Mouse (Mus musculus): ENCODE measurements at regions not wholly inside any gene's neighbourhood (a gene's known extent, or its start where the extent isn't known, plus 50 kb on each side); places are given as distances from the start of the nearest gene placed in this dataset.

GRCm38 (mm10) chr10:21741575-21741974 lies 140.4 kb upstream of the Sgk1 start:
- Histone ChIP-seq H3K36me3 (replicated peaks) (no peaks in the 10 kb centered on the region), H3K27me3 (replicated peaks; ENCODE audit: low read depth, poor library complexity, severe bottlenecking) (no peaks in the 10 kb centered on the region), H3K9me3 (no peaks in the 10 kb centered on the region), H3K27ac (replicated peaks) (no peak overlapping the region), H3K4me3 (no peak overlapping the region), H3K4me1 (peaks cover 31% of the 10 kb centered on the region)
- 56% methylated on average over 8 of the region's 8 CpGs for WGBS
- DNase-seq (ENCODE audit: low spot score) = no peak

GRCm38 (mm10) chr10:21741976-21742745 lies 139.8 kb upstream of the Sgk1 start:
- H3K27ac ChIP-seq (replicated peaks) = no peak overlapping the region
- no peak for DNase-seq (ENCODE audit: low spot score)
- WGBS = 86% methylated on average over 23 of the region's 23 CpGs
- H3K4me1 ChIP-seq = peaks cover 36% of the 10 kb centered on the region
- no peaks in the 10 kb centered on the region for H3K27me3 ChIP-seq (replicated peaks; ENCODE audit: low read depth, poor library complexity, severe bottlenecking)
- H3K4me3 ChIP-seq = no peak overlapping the region
- H3K9me3 ChIP-seq = no peaks in the 10 kb centered on the region
- H3K36me3 ChIP-seq (replicated peaks) = no peaks in the 10 kb centered on the region

- no peak overlapping the region for H3K4me3 ChIP-seq
- DNase-seq (ENCODE audit: low spot score) = no peak
- peaks cover 39% of the 10 kb centered on the region for H3K4me1 ChIP-seq
- H3K27me3 ChIP-seq (replicated peaks; ENCODE audit: low read depth, poor library complexity, severe bottlenecking) = no peaks in the 10 kb centered on the region
- 83% methylated on average over 4 of the region's 4 CpGs for WGBS
- no peaks in the 10 kb centered on the region for H3K9me3 ChIP-seq
- H3K36me3 ChIP-seq (replicated peaks) = no peaks in the 10 kb centered on the region
- no peak overlapping the region for H3K27ac ChIP-seq (replicated peaks)
Observed at GRCm38 (mm10) chr10:21743396-21743795, 138.6 kb upstream of the Sgk1 start.

- no peaks in the 10 kb centered on the region for H3K36me3 ChIP-seq (replicated peaks)
- DNase-seq (ENCODE audit: low spot score) = no peak
- H3K9me3 ChIP-seq = no peaks in the 10 kb centered on the region
- no peaks in the 10 kb centered on the region for H3K27me3 ChIP-seq (replicated peaks; ENCODE audit: low read depth, poor library complexity, severe bottlenecking)
- H3K4me3 ChIP-seq = no peak overlapping the region
- WGBS = 53% methylated on average over 6 of the region's 6 CpGs
- H3K4me1 ChIP-seq = peaks cover 39% of the 10 kb centered on the region
- no peak overlapping the region for H3K27ac ChIP-seq (replicated peaks)
Observed at GRCm38 (mm10) chr10:21744341-21744955, 137.5 kb upstream of the Sgk1 start.

DNA sequence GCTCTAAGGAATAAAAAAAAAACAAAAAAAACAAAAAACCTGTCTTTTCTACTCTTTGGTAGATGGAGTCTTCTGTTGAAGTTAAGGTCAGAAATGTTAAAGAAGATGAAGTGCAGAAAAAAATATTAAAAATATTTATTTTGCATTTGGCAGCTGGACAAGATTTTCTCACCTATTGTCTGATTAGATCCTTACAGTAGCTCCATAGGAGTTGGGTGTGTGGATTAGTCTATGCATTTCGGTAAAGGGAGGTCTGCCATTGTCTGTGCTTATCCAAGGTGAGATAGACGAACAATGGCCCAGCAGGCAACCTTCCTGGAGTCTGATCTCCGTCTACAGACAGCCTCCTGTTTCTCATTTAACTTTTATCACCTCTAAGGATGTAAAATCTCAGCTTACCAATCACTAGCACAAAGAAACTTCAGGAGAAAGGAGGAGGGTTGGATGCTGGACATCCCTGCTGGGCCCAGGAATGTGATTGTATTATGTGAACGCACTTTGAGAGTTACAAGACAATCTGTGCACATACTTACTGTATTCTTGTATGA lies 136.0 kb upstream of the Sgk1 start:
- 22% methylated on average over 4 of the region's 4 CpGs for WGBS

DNA sequence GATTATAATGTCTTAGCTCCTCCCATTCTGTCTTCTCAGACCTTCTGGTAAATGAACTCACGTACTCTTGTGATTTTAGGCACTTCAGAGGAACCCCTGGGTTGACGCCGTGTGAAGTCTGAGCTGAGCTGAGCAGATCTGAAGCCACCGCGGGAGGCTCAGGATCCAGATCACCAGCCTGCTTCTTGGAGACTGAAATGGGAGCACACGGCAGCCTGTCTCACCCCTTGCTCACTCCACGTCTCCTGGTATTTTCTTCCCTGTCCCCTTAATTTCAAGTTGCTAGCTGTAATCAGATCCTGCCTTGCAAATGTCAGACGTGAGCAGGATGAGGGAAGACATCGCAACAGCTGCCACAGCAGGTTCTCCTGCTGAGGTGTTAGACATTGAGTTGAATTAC lies 135.3 kb upstream of the Sgk1 start:
- no peak overlapping the region for H3K27ac ChIP-seq (replicated peaks)
- peak; percentile 14 for DNase-seq (ENCODE audit: low spot score)
- H3K36me3 ChIP-seq (replicated peaks) = no peaks in the 10 kb centered on the region
- no peak overlapping the region for H3K4me3 ChIP-seq
- no peaks in the 10 kb centered on the region for H3K9me3 ChIP-seq
- H3K4me1 ChIP-seq = peaks cover 29% of the 10 kb centered on the region
- no peaks in the 10 kb centered on the region for H3K27me3 ChIP-seq (replicated peaks; ENCODE audit: low read depth, poor library complexity, severe bottlenecking)
- WGBS = 8% methylated on average over 9 of the region's 9 CpGs

More for the DNA sequence above, 136.0 kb upstream of the Sgk1 start:
- DNase-seq (ENCODE audit: low spot score) = no peak
- H3K9me3 ChIP-seq = no peaks in the 10 kb centered on the region
- H3K36me3 ChIP-seq (replicated peaks) = no peaks in the 10 kb centered on the region
- H3K4me3 ChIP-seq = no peak overlapping the region
- H3K27ac ChIP-seq (replicated peaks) = no peak overlapping the region; the same call in 1 of the 2 replicates
- peaks cover 33% of the 10 kb centered on the region for H3K4me1 ChIP-seq
- no peaks in the 10 kb centered on the region for H3K27me3 ChIP-seq (replicated peaks; ENCODE audit: low read depth, poor library complexity, severe bottlenecking)

DNA sequence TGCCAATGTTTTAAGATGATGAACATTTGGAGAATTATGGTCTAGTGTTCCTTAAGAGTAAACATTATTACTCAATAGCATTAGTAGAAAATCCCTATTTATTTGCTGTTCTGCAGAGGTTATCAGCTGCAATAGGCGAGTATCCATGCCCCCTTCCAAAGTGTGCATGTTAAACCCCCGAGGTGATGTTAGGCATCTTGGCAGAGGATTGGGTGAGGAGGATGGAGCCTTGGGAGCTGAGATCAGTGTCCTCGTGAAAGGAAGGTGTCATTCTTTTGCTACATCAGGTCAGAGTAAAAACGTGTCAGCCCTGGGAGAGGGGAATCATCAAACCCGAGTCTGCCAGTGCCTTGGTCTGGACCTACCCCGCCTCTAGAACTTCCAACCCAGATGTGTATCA lies 130.7 kb upstream of the Sgk1 start:
- no peaks in the 10 kb centered on the region for H3K9me3 ChIP-seq

DNA sequence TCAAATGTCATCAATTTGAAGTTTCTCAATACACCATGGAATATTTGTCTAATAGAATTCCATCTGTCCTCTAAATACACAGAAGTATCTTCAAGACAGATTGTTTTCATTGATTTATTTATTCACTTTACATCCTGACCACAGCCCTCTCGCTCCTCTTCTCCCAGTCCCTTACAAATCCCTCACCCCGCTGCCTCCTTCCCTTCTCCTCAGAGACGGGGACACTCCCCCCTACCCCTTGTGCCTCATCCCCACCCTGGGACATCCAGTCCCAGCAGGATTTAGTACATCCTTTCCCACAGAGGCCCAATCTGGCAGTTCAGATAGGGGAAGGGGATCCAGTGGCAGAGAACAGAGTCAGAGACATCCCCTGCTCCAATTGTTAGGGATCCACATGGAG lies 129.6 kb upstream of the Sgk1 start:
- Histone ChIP-seq H3K9me3 (no peaks in the 10 kb centered on the region), H3K4me3 (no peak overlapping the region), H3K4me1 (peaks cover 11% of the 10 kb centered on the region; the same call in 1 of the 2 replicates), H3K27ac (replicated peaks) (no peak overlapping the region), H3K36me3 (replicated peaks) (no peaks in the 10 kb centered on the region), H3K27me3 (replicated peaks; ENCODE audit: low read depth, poor library complexity, severe bottlenecking) (no peaks in the 10 kb centered on the region)
- 49% methylated on average over 3 of the region's 3 CpGs for WGBS
- DNase-seq (ENCODE audit: low spot score) = no peak

More for the DNA sequence above, 130.7 kb upstream of the Sgk1 start:
- H3K4me3 ChIP-seq = no peak overlapping the region
- DNase-seq (ENCODE audit: low spot score) = no peak
- H3K36me3 ChIP-seq (replicated peaks) = no peaks in the 10 kb centered on the region
- WGBS = 74% methylated on average over 6 of the region's 6 CpGs
- no peaks in the 10 kb centered on the region for H3K27me3 ChIP-seq (replicated peaks; ENCODE audit: low read depth, poor library complexity, severe bottlenecking)
- H3K27ac ChIP-seq (replicated peaks) = no peak overlapping the region
- H3K4me1 ChIP-seq = peaks cover 21% of the 10 kb centered on the region

- Histone ChIP-seq H3K36me3 (replicated peaks) (no peaks in the 10 kb centered on the region), H3K4me1 (peaks cover 11% of the 10 kb centered on the region; the same call in 1 of the 2 replicates), H3K9me3 (no peaks in the 10 kb centered on the region), H3K27ac (replicated peaks) (no peak overlapping the region), H3K27me3 (replicated peaks; ENCODE audit: low read depth, poor library complexity, severe bottlenecking) (no peaks in the 10 kb centered on the region), H3K4me3 (no peak overlapping the region)
- DNase-seq (ENCODE audit: low spot score) = no peak
- 61% methylated on average over 12 of the region's 12 CpGs for WGBS
Observed at GRCm38 (mm10) chr10:21754763-21755548, 127.0 kb upstream of the Sgk1 start.

DNA sequence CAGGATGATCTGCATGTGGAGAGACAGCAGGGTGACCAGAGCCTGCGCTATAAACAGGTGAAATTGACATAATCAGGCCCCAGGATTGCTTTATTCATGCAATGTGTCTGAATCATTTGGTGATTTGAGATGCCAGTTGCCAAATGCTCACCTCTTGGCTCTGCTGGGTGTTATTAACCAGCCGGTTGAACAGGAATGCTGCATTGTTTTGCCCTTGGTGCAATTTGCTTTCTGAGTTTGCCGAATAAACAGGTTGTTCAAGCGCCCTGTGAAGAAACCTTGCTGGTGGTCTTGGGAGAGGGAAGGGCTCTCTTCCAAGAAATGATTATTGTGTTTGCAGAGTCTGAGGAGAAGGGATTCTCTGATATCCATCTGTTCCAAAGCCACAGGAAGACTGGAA lies 126.3 kb upstream of the Sgk1 start:
- WGBS = 87% methylated on average over 4 of the region's 4 CpGs
- no peaks in the 10 kb centered on the region for H3K9me3 ChIP-seq
- H3K4me1 ChIP-seq = peaks cover 11% of the 10 kb centered on the region; the same call in 1 of the 2 replicates
- DNase-seq (ENCODE audit: low spot score) = no peak
- H3K27me3 ChIP-seq (replicated peaks; ENCODE audit: low read depth, poor library complexity, severe bottlenecking) = no peaks in the 10 kb centered on the region
- H3K4me3 ChIP-seq = no peak overlapping the region
- H3K36me3 ChIP-seq (replicated peaks) = no peaks in the 10 kb centered on the region
- H3K27ac ChIP-seq (replicated peaks) = no peak overlapping the region

DNA sequence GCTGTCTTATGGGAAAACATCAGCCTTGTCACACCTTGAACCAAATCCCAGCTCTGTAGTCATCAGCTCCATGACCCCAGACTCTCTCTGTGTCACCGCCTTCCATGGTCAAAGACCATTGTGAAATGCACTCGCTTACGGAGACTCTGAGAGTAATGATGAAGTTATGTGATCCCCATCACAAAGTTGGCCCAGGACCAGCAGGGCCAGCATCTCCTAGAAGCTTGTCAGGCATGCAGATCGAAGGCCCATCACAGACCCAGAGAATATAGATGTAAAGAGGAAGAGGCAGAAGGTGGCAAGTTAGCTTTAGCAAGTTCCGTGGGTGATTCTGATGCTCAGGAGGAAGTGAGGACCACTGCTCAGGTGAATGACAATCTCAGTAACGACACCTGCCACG lies 125.2 kb upstream of the Sgk1 start:
- Histone ChIP-seq H3K9me3 (no peaks in the 10 kb centered on the region), H3K36me3 (replicated peaks) (no peaks in the 10 kb centered on the region), H3K4me1 (peaks cover 11% of the 10 kb centered on the region; the same call in 1 of the 2 replicates), H3K27me3 (replicated peaks; ENCODE audit: low read depth, poor library complexity, severe bottlenecking) (no peaks in the 10 kb centered on the region), H3K27ac (replicated peaks) (no peak overlapping the region), H3K4me3 (no peak overlapping the region)
- 95% methylated on average over 7 of the region's 7 CpGs for WGBS
- no peak for DNase-seq (ENCODE audit: low spot score)

GRCm38 (mm10) chr10:21758122-21758521 lies 123.9 kb upstream of the Sgk1 start:
- H3K27ac ChIP-seq (replicated peaks) = no peak overlapping the region
- no peak overlapping the region for H3K4me3 ChIP-seq
- no peaks in the 10 kb centered on the region for H3K9me3 ChIP-seq
- 81% methylated on average over 6 of the region's 6 CpGs for WGBS
- H3K27me3 ChIP-seq (replicated peaks; ENCODE audit: low read depth, poor library complexity, severe bottlenecking) = no peaks in the 10 kb centered on the region
- no peaks in the 10 kb centered on the region for H3K36me3 ChIP-seq (replicated peaks)
- H3K4me1 ChIP-seq = peaks cover 11% of the 10 kb centered on the region; the same call in 1 of the 2 replicates
- DNase-seq (ENCODE audit: low spot score) = no peak

Measured in embryonic facial prominence, embryonic 10.5 days (tissue).